Mouse (Mus musculus): ENCODE measurements at regions not wholly inside any gene's neighbourhood (a gene's known extent, or its start where the extent isn't known, plus 50 kb on each side); places are given as distances from the start of the nearest gene placed in this dataset.

DNA sequence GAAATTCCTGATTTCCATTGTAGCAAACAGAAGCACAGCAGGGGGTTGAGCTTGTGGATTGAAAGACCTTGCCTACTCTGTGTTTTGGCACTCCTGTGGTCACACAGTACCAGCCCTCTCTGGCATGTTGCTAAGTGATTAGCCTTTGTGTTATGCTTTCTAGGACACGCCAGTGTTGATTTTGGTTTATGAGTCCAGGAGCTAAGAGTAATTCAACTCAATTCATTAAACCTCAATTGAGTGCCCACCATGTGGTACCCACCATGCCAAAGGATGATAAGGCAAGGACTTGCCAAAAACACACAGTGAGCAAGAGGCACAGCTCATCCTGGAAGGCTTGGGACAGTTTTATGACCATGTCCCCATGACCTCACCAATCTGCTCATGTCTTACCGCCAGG is 221.1 kb upstream of the Sox14 start:
- in situ Hi-C loops (cut with MboI, MseI), result loop anchor here (10.0 kb wide), 1 partner anchor 712 kb away; no protein-coding TSS in a partner anchor

DNA sequence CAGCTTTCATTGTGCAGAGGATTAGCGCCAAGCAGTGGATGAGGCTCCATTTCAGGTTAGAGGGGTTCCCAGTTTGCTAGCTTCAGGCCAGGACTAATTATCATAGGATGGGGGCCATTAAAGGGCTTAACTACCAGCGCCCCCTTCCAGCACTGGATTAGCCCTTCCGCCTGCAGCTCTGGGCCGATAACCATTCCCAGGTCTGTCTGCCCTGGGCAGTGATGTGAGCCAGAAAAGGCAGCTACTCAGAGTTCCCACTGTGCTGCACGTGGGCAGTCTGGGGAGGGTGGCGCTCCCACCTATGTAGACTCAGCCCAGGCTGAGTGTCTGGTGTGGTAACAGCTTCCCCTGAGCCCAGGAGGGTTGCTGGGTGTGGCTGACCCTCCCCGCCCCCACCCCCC is 219.6 kb upstream of the Sox14 start:
- in situ Hi-C loops (cut with MboI, MseI), result loop anchor here (10.0 kb wide), 1 partner anchor 711 kb away; no protein-coding TSS in a partner anchor

DNA sequence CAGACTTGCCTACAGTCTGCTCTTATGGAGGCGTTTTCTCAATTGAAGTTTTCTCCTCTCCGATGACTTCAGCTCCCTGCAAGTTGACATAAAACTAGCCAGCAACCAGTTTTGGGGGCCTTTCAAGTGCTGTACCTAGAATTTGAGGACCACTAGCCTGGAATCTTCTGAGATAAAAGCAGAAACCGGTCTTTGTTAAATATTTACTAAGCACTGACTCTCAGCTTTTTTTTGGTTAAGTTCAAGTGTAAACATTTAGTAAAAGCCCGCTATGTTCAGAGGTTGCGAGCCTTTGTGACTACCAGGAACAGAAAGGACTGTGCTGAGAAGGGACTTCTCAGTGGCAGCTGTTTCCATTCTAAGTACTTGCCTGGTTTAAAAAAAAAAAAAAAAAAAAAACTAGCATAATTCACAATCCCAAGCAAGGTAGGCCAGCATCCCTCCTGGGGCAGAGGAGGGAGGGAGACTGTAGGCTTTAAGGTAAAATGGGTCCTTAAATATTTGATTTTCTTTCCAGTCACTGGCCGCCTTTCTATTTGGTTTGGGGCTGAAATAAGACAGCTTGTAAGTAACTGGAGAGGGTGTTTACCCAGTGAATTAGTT is 219.1 kb upstream of the Sox14 start:
- in situ Hi-C loops (cut with MboI, MseI), result loop anchor here (10.0 kb wide), 1 partner anchor 710 kb away; no protein-coding TSS in a partner anchor

DNA sequence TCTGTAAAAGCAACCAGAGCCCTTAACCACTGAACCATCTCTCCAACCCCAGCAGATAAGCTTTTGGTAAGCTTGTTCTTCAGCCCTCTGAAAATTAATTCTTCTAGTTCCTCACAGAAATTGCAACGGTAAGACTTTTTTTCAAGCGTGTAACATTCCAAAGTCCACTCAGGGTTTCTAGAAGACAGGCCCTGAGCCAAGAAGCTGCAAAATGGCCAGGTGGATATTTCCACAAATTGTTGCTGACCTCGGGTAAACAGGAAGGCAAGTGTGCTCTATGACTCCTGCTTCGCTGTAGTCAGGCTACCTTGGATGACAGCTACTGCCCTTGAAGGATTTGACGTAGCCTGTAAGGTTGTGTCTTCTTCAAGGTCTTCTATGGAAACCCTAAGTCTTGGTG is 195.2 kb upstream of the Sox14 start:
- in situ Hi-C loops (cut with MboI, MseI), result no loop called here

DNA sequence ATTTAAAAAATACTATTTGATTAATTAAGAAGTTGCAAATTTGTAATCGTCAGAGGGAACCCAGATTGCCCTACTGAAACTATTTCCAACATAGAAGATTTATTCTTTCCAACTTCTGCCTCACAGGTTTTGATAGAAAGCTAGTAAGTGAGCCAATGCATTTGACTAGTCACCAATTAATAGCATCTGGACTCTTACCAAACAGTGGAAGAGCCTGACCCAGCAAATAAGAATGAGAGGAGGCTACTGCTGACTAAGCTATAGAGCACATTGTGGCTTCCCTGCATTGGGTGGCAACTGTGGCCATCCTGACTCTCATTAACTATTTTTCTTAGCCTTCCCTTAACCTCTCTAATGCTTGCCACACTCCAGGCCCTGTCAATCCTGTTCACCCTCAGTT is 182.6 kb upstream of the Sox14 start:
- in situ Hi-C loops (cut with MboI, MseI), result no loop called here

DNA sequence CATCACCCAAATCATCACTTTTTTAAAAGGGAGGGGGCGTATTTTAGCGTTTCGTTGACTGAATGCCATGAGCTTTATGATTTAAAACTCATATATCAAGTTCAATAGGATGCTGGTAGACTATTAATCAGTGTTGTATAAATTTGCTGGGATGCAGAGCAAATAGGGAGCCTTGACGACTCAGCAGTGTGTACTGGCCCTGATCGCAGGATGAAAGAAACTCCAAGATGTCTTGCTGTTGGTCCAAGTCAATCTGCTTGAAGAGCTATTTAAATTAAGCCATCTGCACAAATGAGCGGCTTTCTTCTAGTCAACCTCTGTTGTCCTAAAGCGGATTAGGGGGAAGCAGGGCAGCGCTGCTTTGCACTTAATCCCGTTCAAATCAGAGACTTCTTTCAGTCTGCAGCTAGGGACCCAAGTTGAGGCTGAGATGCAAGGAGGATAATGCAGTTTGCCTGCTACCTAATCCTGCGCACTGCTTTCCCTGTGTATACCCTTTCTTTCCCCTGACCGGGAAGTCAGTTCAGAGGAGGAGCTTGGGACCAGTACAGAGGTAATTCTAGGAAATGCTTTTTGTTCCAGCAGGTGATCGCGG is 170.3 kb upstream of the Sox14 start:
- in situ Hi-C loops (cut with MboI, MseI), result no loop called here

DNA sequence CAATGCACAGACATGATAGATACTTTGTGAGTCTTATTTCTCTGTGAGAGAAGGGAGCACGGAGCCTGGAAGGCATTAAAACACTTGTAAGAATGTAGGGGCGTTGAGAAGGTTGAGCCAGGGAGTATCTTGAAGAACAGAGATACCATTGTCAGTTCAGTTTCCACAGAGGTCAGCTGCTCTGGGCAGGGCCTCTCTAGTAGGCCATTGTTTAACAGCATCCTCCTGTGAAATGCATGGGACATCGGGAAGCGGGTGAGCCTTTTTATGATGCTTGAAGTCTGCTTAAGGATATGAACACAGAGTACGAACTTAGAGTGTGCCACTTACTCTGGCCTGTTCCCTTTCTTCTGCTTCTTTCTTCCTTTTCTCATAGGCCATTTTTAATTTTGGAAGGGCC is 169.7 kb upstream of the Sox14 start:
- in situ Hi-C loops (cut with MboI, MseI), result no loop called here

DNA sequence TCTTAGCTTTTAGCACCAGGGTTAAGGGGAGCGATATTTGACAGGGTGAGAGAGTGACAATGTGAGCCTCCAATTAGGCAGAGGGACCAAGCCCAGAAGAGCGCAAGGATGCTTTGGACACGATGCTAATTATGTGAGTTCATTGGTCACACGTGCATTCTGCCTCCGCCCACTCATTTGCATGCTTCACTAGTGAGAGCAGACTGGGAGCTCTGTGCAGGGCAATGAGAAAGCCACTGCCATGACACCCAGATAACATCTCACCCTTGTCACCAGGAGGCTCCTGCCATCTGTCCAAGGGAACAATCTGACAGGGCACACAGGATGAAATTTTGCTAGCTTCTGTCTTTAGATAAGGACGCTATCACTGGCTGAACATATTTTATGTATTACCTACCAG is 165.8 kb upstream of the Sox14 start:
- in situ Hi-C loops (cut with MboI, MseI), result no loop called here

DNA sequence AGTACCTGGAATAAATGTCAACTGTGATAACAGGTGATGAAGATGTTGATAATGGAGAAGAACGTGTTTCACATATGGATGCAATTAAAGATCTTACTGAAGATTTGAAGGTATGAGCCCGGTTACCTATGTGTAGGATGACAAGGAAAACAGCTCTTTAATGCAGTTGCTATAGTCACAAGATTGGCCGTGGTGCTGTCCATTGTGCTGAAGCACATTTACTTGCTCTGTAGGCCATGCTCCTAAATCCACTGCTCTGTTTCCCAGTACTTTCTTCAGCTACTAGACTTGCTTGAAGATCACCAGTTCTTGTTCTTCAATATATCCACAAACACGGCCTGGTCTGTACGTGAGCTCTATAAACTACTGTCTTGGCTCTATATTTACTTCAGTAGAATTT is 147.7 kb upstream of the Sox14 start:
- in situ Hi-C loops (cut with MboI, MseI), result no loop called here

DNA sequence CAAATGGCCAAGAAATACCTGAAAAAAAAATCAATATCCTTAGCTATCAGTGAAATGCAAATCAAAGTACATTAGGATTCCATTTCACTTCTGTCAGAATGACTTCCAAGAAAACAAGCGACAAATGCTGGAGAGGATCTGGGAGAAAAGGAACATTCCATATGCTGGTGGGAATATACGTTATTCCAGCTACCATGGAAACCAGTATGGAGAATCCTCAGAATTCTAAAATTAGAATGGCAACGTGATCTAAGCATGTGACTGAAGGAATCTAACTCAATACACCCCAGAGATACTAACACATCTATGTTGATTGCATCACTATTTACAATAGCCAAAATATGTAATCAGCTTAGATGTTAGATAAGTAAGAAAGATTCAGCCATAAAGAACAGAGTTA is 146.1 kb upstream of the Sox14 start:
- in situ Hi-C loops (cut with MboI, MseI), result no loop called here

DNA sequence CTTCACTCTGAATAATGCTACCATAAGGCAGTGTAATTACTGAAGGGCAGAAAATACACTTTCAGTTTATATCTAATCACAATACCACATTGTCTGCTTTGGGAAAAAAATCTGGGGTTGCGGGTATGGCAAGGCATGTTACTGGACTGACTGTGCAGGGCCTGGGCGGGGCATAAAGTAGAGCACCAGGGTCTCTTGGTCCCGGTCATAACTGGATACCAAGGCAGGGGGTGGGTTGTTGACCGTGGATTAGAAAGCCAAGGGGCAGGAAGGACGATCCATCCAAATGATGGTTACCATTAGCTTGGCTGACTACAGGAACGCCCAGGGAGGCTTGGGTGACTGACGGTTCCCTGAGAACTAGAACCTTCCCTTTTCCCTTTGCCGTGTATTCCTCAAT is 119.2 kb upstream of the Sox14 start:
- in situ Hi-C loops (cut with MboI, MseI), result no loop called here

DNA sequence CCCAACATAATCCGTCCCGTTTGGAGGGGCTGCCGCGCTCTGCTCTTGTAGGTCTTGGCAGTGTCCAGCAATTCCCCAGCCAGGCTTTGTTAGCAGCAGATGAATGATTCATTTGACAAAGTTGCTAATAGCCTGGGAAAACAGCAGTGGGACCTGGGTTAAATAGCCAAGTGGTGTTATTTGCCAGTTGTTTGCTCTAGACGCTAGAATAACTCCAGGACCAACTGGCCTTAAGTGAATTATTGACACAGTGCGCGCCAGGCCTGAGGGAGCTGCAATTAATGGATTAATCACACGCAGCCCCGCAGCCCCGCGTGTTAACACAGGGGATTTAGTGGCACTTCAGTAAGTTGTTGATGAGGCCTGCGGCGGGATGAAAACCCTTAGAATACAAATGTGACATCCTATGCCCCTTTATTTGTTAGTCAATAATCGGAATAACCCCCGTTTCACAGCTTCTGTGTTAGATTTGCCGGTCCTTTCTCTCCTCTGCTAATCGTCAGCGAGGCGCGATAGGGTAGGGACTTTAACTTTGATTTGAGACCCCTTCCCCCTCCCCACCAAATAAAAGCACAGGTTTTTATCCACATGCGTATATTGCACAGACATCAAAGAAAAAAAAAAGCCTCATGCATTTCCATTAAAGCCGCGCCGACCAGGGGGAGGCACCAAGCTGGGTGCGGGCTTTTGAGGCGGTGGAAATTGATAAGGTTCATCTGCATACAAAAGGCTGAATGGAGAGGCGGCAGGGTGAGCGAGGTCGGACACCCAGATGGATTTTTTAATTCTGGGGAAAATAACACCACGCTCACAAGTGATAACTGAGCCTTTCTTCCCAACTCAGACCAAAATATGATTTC is 118.5 kb upstream of the Sox14 start:
- in situ Hi-C loops (cut with MboI, MseI), result no loop called here

DNA sequence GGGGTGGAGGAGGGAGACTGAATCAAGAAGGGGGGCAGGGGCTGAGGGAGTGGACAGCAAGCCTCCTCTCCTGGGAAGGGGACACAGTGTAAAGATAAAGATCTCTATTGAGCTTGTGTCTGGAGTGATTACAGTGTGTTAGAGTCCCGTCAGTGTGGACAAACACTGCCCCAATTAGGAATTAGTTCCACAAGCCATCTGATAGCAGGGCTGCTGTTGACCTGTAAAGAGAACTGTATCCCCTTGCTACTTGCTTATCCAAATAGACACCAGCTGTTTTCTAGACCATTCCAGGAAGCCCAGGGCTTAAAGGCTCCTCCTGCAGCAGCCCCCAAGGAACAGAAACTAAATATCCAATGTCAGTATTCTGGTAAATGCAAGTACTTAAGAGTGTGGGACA is 111.4 kb upstream of the Sox14 start:
- in situ Hi-C loops (cut with MboI, MseI), result no loop called here

DNA sequence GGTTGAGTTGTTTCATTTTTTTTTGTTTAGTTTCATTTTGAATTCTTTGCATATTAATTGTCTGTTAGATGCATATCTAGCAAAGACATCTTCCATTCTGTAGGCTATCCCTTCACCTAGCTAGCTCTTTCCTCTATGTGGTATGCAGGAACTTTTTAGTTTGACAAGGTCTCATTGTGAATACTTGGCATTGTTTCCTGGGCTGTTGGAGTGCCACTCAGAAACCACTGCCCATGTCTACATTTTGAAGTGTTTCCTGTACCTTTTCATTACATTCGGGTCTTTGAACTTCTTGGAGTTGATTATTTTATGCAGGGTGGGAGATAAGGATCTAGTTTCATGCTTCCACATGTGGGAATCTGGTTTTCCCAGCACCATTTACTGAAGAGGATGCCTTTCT is 104.8 kb upstream of the Sox14 start:
- in situ Hi-C loops (cut with MboI, MseI), result no loop called here

DNA sequence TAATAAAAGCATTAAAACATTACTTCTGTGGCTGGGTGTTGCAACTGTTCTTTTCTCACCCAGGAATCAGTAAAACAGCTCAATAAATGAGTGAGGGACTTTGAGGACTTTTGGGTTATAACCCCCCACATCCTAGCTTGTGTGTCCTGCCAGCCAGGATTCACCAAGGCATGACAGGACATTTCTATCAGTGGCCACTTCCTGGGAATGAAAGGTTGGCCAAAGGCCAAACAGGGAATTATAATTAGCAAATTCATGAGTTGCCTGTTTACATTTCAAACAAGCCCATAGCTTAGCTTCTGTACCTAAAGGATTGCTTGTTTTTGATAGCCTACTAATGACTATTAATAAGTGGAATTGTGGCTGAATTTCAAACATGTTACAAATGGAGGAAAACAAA is 85.6 kb upstream of the Sox14 start:
- in situ Hi-C loops (cut with MboI, MseI), result no loop called here

DNA sequence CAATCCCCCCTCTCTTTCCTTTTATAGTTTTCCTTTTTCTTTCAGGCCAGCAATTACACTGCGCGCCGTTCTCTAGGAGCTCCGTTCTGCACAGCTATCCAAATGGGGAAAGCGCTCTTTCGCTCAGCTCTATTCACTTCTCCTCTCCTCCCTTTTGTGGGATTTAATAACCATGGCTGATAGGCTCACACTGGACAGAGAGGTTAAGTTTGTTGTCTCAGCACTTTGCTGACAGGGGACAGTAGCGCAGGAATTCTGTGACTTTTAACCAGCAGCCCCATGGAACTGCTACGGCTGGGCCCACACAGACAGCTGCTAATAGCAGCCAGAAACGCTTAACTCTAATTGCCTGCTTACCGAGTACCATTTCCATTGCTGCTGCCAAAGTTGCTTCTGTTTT is 78.8 kb upstream of the Sox14 start:
- in situ Hi-C loops (cut with MboI, MseI), result no loop called here

DNA sequence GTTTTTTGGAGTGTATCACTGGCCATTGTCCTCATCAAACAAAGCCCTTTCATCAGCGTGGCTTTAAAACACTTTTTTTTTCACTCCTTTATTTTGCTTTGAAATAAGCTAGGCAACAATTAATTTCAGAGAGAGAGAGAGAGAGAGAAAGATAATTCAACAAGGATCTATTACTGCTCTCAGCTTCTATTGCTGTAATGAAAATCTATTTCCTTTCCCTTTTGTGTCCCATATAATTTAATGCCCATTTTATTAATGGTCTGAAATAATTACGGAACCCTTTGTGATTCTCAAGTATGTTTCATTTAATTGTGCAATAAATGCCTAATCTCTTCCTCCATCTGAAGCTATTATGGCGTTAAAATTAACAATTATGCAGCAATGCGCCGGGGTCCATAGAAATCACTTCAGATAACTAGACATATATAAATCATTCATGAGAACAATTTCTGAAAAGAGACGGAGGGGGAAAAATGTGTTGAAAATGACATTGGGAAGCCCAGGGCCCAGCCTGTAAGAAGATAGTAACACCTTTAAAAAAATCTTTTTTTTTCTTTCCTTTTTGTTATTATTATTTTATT is 78.2 kb upstream of the Sox14 start:
- in situ Hi-C loops (cut with MboI, MseI), result no loop called here
